Mouse (Mus musculus) megakaryocyte, embryonic 14.5 days (primary cell): ENCODE data around the gene Cfap58.

Experiments
- FLI1 ChIP-seq: IDR thresholded peaks from 2 replicates; pipeline ENCODE4 v1.6.1; 2012; ENCODE audit warnings: low read length, inconsistent platforms, mixed read lengths
- GATA1 ChIP-seq: IDR thresholded peaks from 3 replicates; pipeline ENCODE4 v1.6.1; 2012; ENCODE audit warnings: mixed read lengths, low read length, inconsistent platforms, borderline replicate concordance

DNA sequence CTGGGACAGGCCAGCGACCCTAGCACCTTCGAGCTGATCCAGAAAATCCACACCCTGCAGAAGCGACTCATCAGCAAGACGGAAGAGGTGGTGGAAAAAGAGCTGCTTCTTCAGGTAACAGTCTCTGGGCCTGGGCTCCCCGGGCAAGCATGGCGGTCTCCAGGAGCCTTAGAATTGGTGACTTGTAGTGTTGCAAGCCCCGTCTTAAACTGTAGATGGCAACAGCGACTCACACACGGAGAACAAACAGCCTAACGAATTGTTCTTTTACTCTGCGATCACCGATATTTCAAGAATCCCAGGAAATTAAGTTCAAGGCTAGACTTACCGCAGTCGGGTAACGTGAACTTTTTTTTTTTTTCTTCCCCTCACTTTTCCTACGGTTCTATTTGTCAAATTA, 51.0 kb downstream of the Cfap58 start:
- TF ChIP-seq FLI1 = no peak
- TF ChIP-seq GATA1 = no peak
